Comparison of ENCODE assay signal across 11 mouse cellular contexts in the genomic region with DNA sequence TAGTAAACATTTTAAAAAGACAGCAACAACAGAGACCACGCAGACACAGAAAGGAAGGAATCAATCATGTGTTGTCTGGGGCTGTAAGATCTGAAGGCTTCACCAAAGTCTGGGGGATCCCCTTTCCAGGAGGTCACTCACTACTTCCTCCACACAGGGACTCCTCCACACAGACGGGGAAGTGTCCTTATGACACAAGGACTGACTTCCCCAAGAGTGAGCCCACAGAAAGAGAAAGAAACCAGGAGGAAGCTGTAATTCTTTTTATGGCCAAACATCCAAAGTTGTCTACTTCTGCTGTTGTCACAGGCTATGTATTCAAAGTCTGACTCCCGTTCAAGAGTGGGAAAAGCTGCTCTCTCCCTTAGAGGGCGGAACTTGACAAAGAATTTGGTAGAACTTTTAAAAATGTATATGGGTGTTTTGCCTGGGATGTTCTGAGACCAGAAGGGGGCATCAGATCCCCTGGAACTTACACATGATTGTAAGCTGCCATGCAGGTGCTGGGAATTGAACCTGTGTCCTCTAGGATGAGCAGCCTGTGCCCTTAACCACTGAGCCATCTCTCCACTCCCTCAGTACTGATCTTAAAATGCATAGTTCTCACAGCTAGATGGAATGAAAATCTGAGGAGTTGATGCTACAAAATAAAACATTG. TPM values are rescaled to one million over a fixed set of nuclear protein-coding genes. Genes with fewer than 3 reads are reported as not detected.
A peak's percentile ranks its signal among the peaks of the same experiment; 100 is the strongest.
DNase-seq lines count a peak whose midpoint lies in the region; ATAC-seq and TF ChIP-seq lines count a peak whose summit lies in the region.
"Had no signal": no experiment of that assay in that cellular context is flagged by ENCODE, and none has a peak within 500 bp of the region (broad histone marks: within the 10 kb centered on the region; RNA-seq: fewer than 3 reads in every experiment).

No protein-coding gene starts in this region.

- dilution Hi-C loops in CH12.LX (cut with MboI; ENCODE audit: extremely low pct_ligation_motif_present, extremely low pct_unique_long_range_greater_than_20kb, low sequenced_read_pairs), result no loop called here

- peak; percentile 70 for ATAC-seq in kidney, embryonic 15.5 days (replicated peaks; ENCODE audit: low FRiP score)
- peak; percentile 100 for ATAC-seq in megakaryocyte, adult 5-6 weeks (ENCODE audit: poor library complexity, severe bottlenecking)
- no peak for ATAC-seq in inflammation-experienced regulatory T-cells, adult 6 months
- ATAC-seq: CD4-positive, CD25-positive, alpha-beta regulatory T cell, adult 4 months; forebrain, embryonic 16.5 days had no signal

- in situ Hi-C loops in CH12.LX (cut with MboI; ENCODE audit: low pct_ligation_motif_present, low pct_unique_long_range_greater_than_20kb, low sequenced_read_pairs), result no loop called here

- no peak overlapping the region for H3K9ac ChIP-seq in kidney, embryonic 15.5 days
- H3K9ac ChIP-seq in CH12.LX (ENCODE audit: insufficient read depth, low read depth), result no peak overlapping the region
- H3K9ac ChIP-seq: limb, embryonic 13.5 days had no signal

- peak; percentile 40 for TF ChIP-seq RAD21 in CH12.LX (IDR thresholded peaks at IDR 0.05; ENCODE audit: low read depth, low read length)

- TF ChIP-seq CTCF in CH12.LX (conservative IDR thresholded peaks at IDR 0.05 in 1 of 2, IDR thresholded peaks at IDR 0.05 in 1 of 2; ENCODE audit: low read depth in 2 of 2, low read length in 2 of 2), result peak in 1 of 2 experiments; percentile 55; a peak in 2 of 4 replicates

- DNase-seq in kidney, postnatal 10 days, result no peak
- peak; percentile 52 for DNase-seq in CH12.LX (ENCODE audit: extremely low read depth)
- peak; percentile 37 for DNase-seq in brain, adult 2 months (ENCODE audit: low read depth, low spot score)
- DNase-seq in adrenal gland, postnatal 14 days, result no peak
- DNase-seq: cerebellum, postnatal 25 days had no signal

- WGBS in kidney, embryonic 15.5 days, result 28% methylated on average over 4 of the region's 4 CpGs

- H3K27me3 ChIP-seq in kidney, embryonic 15.5 days, result no peaks in the 10 kb centered on the region
- no peaks in the 10 kb centered on the region for H3K27me3 ChIP-seq in CH12.LX (replicated peaks)
- H3K27me3 ChIP-seq: limb, embryonic 13.5 days had no signal

- H3K4me1 ChIP-seq in kidney, embryonic 15.5 days, result peaks cover 11% of the 10 kb centered on the region; the same call in 1 of the 2 replicates
- peaks cover 0 to 16% of the 10 kb centered on the region in 2 experiments; a peak in 2 of 4 replicates for H3K4me1 ChIP-seq in CH12.LX (ENCODE audit: control insufficient read depth in 1 of 2, insufficient read depth in 2 of 2)
- H3K4me1 ChIP-seq: limb, embryonic 13.5 days had no signal

- H3K4me3 ChIP-seq in kidney, embryonic 15.5 days (replicated peaks), result no peak overlapping the region
- H3K4me3 ChIP-seq in CH12.LX (replicated peaks in 1 of 3; ENCODE audit: low read depth in 2 of 3, low read length in 2 of 3, poor library complexity in 1 of 3), result no peak overlapping the region
- H3K4me3 ChIP-seq: limb, embryonic 13.5 days had no signal

- no peaks in the 10 kb centered on the region for H3K36me3 ChIP-seq in kidney, embryonic 15.5 days
- no peaks in the 10 kb centered on the region for H3K36me3 ChIP-seq in CH12.LX (replicated peaks in 1 of 2; ENCODE audit: control insufficient read depth in 1 of 2, insufficient read depth in 1 of 2, low read length in 1 of 2)
- H3K36me3 ChIP-seq: limb, embryonic 13.5 days had no signal

- TF ChIP-seq EP300 in CH12.LX (IDR thresholded peaks at IDR 0.05; ENCODE audit: low read length), result no peak

- no peak for TF ChIP-seq POLR2A in CH12.LX (IDR thresholded peaks at IDR 0.05; ENCODE audit: low read depth, low read length)

- no peaks in the 10 kb centered on the region for H3K9me3 ChIP-seq in kidney, embryonic 15.5 days (replicated peaks)
- H3K9me3 ChIP-seq in CH12.LX (replicated peaks; ENCODE audit: low read length), result no peaks in the 10 kb centered on the region
- H3K9me3 ChIP-seq: limb, embryonic 13.5 days had no signal

- H3K79me2 ChIP-seq in CH12.LX (replicated peaks; ENCODE audit: control insufficient read depth, extremely low read depth, insufficient read depth, poor library complexity, severe bottlenecking), result no peaks in the 10 kb centered on the region

- H3K4me2 ChIP-seq in kidney, embryonic 15.5 days, result no peak overlapping the region
- peak overlapping the region; percentile 6; the same call in 1 of the 2 replicates for H3K4me2 ChIP-seq in CH12.LX (ENCODE audit: insufficient read depth, low read depth, poor library complexity, severe bottlenecking)
- H3K4me2 ChIP-seq: limb, embryonic 13.5 days had no signal

- H3K27ac ChIP-seq in kidney, embryonic 15.5 days, result peak overlapping the region; percentile 13; the same call in 1 of the 2 replicates
- H3K27ac ChIP-seq in CH12.LX (ENCODE audit: insufficient read depth, low read depth), result no peak overlapping the region
- H3K27ac ChIP-seq: limb, embryonic 13.5 days had no signal

TF ChIP-seq in CH12.LX, 34 proteins besides CTCF, POLR2A, EP300 and RAD21:
- TF ChIP-seq SMC3 (IDR thresholded peaks at IDR 0.05; ENCODE audit: low read depth, low read length) (peak; percentile 29), USF1 (IDR thresholded peaks at IDR 0.05; ENCODE audit: low read depth, low read length) (no peak), ELF1 (IDR thresholded peaks at IDR 0.05; ENCODE audit: low read depth, low read length) (no peak), ETS1 (conservative IDR thresholded peaks at IDR 0.05; ENCODE audit: low read depth, low read length) (0 out of 2 replicates have a peak, but pooled peaks have one; percentile 11), TBP (conservative IDR thresholded peaks at IDR 0.05; ENCODE audit: low read depth, low read length) (0 out of 2 replicates have a peak, but pooled peaks have one; percentile 46)

RNA-seq across cellular contexts. Expression of a gene that starts 16.9 kb away (rescaled TPM):
- polyA plus RNA-seq in kidney, embryonic 15.5 days (2015; fragmentation: Nextera tagmentation; extraction: Ambion mirVana), result 56.2 and 62.0 TPM in 2 replicates
- total RNA-seq in CH12.LX (2012; rRNA removed) (23.1 and 28.9 TPM in 2 replicates), CH12.LX (2014; rRNA removed) (13.8 and 14.4 TPM in 2 replicates)
- 40.6 and 45.8 TPM in 2 replicates for polyA plus RNA-seq in CH12.LX (2012; ENCODE audit: insufficient read length, low read depth)
- total RNA-seq in megakaryocyte, adult 5-6 weeks (2015), result 74.3 and 82.8 TPM in 2 replicates
- 50.0 and 55.3 TPM in 2 replicates for total RNA-seq in megakaryocyte, adult 5-6 weeks (2017)
- polyA plus RNA-seq in inflammation-experienced regulatory T-cells, adult 6 months (2017; shearing (Covaris generic)), result 10 to 100 TPM; 32.9 to 44.2 (median 35.5) TPM
- total RNA-seq in adrenal gland, postnatal 14 days (2021), result 85.4 and 94.2 TPM in 2 replicates

RNA-seq across cellular contexts. Expression of a gene that starts 39.0 kb away (rescaled TPM):
- polyA plus RNA-seq in kidney, embryonic 15.5 days (2015; fragmentation: Nextera tagmentation; extraction: Ambion mirVana), result 26.3 and 29.5 TPM in 2 replicates
- total RNA-seq in CH12.LX (2012; rRNA removed) (32.4 and 54.6 TPM in 2 replicates), CH12.LX (2014; rRNA removed) (32.2 and 32.6 TPM in 2 replicates)
- 74.9 TPM in 2 replicates for polyA plus RNA-seq in CH12.LX (2012; ENCODE audit: insufficient read length, low read depth)
- total RNA-seq in megakaryocyte, adult 5-6 weeks (2015), result 12.7 and 13.5 TPM in 2 replicates
- 17.3 and 21.2 TPM in 2 replicates for total RNA-seq in megakaryocyte, adult 5-6 weeks (2017)
- polyA plus RNA-seq in inflammation-experienced regulatory T-cells, adult 6 months (2017; shearing (Covaris generic)), result 10 to 100 TPM in 1 of 3 experiments, 1 to 10 TPM in 2; 6.2 to 10.2 (median 8.1) TPM
- total RNA-seq in adrenal gland, postnatal 14 days (2021), result 14.6 and 16.7 TPM in 2 replicates

Comparison
In these comparisons a context has a peak if more than half of its experiments do, and no peak if none do; other contexts are left out.
1. DNase-seq: peak in CH12.LX (single experiment) and brain, adult 2 months (single experiment); none in kidney, postnatal 10 days (single experiment) and adrenal gland, postnatal 14 days (single experiment).